9 mouse cellular contexts compared by ENCODE assay signal in genomic region chr9:56871191-56871590, GRCm38 (mm10). TPM values are rescaled to one million over a fixed set of nuclear protein-coding genes. Genes with fewer than 3 reads are reported as not detected.
DNase-seq lines count a peak whose midpoint lies in the region; ATAC-seq and TF ChIP-seq lines count a peak whose summit lies in the region.
"Had no signal": no experiment of that assay in that cellular context is flagged by ENCODE, and none has a peak within 500 bp of the region (broad histone marks: within the 10 kb centered on the region; RNA-seq: fewer than 3 reads in every experiment).

No protein-coding gene starts in this region.

- no peak for TF ChIP-seq POLR2A in kidney, adult 2 months (IDR thresholded peaks at IDR 0.05; ENCODE audit: low read depth, low read length)
- peak; percentile 31; the same call in 1 of the 2 replicates for TF ChIP-seq POLR2A in heart, adult 2 months (IDR thresholded peaks at IDR 0.05; ENCODE audit: insufficient read depth, low read depth, low read length)
- TF ChIP-seq POLR2A in myocyte (IDR thresholded peaks at IDR 0.05; ENCODE audit: insufficient read length, low read depth), result no peak

- H3K4me1 ChIP-seq in kidney, adult 2 months (ENCODE audit: control insufficient read depth, insufficient read depth, low read length), result peaks cover 20% of the 10 kb centered on the region
- peaks cover 11% of the 10 kb centered on the region for H3K4me1 ChIP-seq in heart, adult 2 months (ENCODE audit: control insufficient read depth, insufficient read depth, low read length)
- H3K4me1 ChIP-seq in forebrain, embryonic 15.5 days, result peaks cover 19% of the 10 kb centered on the region

- peak overlapping the region; percentile 76 for H3K4me2 ChIP-seq in myocyte (ENCODE audit: low read depth)
- H3K4me2 ChIP-seq in forebrain, embryonic 15.5 days (replicated peaks), result no peak overlapping the region

- H3K36me3 ChIP-seq in kidney, adult 2 months (ENCODE audit: control insufficient read depth, insufficient read depth, low read length), result no peaks in the 10 kb centered on the region
- no peaks in the 10 kb centered on the region for H3K36me3 ChIP-seq in heart, adult 2 months (ENCODE audit: control insufficient read depth, insufficient read depth, low read length)
- H3K36me3 ChIP-seq in myocyte (ENCODE audit: control insufficient read depth, insufficient read depth), result peaks cover 9% of the 10 kb centered on the region
- no peaks in the 10 kb centered on the region for H3K36me3 ChIP-seq in forebrain, embryonic 15.5 days

- no peaks in the 10 kb centered on the region for H3K27me3 ChIP-seq in kidney, adult 2 months (replicated peaks; ENCODE audit: control insufficient read depth, insufficient read depth, low read length)
- no peaks in the 10 kb centered on the region for H3K27me3 ChIP-seq in heart, adult 2 months (ENCODE audit: control insufficient read depth, insufficient read depth, low read length)
- H3K27me3 ChIP-seq in myocyte (ENCODE audit: control insufficient read depth, insufficient read depth, insufficient read length), result no peaks in the 10 kb centered on the region
- H3K27me3 ChIP-seq in forebrain, embryonic 15.5 days, result no peaks in the 10 kb centered on the region

- no peaks in the 10 kb centered on the region for H3K79me2 ChIP-seq in heart, adult 2 months (replicated peaks; ENCODE audit: control insufficient read depth, insufficient read depth, low read length)
- peaks cover 61% of the 10 kb centered on the region for H3K79me2 ChIP-seq in myocyte (ENCODE audit: control insufficient read depth, insufficient read depth)

- no peak overlapping the region for H3K4me3 ChIP-seq in kidney, adult 2 months (ENCODE audit: insufficient read depth, low read depth, low read length)
- H3K4me3 ChIP-seq in heart, adult 2 months, result no peak overlapping the region
- no peak overlapping the region for H3K4me3 ChIP-seq in myocyte
- H3K4me3 ChIP-seq in forebrain, embryonic 15.5 days, result no peak overlapping the region

- 57% methylated on average over 5 of the region's 5 CpGs for WGBS in kidney, adult 2 months
- WGBS in heart, adult 2 months, result 9% methylated on average over 5 of the region's 5 CpGs
- 57% methylated on average over 5 of the region's 5 CpGs for WGBS in forebrain, embryonic 15.5 days

- peak overlapping the region; percentile 25; the same call in 1 of the 2 replicates for H3K9ac ChIP-seq in heart, adult 2 months (ENCODE audit: low read depth, low read length)
- H3K9ac ChIP-seq in forebrain, embryonic 15.5 days (replicated peaks), result no peak overlapping the region

- H3K27ac ChIP-seq in kidney, adult 2 months (ENCODE audit: insufficient read depth, low read depth, low read length), result no peak overlapping the region
- H3K27ac ChIP-seq in heart, adult 2 months, result peak overlapping the region; percentile 70
- no peak overlapping the region for H3K27ac ChIP-seq in forebrain, embryonic 15.5 days (replicated peaks)

- no peak for ATAC-seq in forebrain, embryonic 15.5 days (replicated peaks)

- no peak for TF ChIP-seq EP300 in heart, adult 2 months (IDR thresholded peaks at IDR 0.05; ENCODE audit: insufficient read depth, low read depth, low read length)

- no peak overlapping the region for H3ac ChIP-seq in myocyte (ENCODE audit: control insufficient read depth, insufficient read length)

- H3K9me3 ChIP-seq in forebrain, embryonic 15.5 days, result no peaks in the 10 kb centered on the region

- no peak for TF ChIP-seq CTCF in kidney, adult 2 months (conservative IDR thresholded peaks at IDR 0.05; ENCODE audit: insufficient read depth, insufficient read length, low read depth, low read length)
- TF ChIP-seq CTCF in heart, adult 2 months (IDR thresholded peaks at IDR 0.05), result no peak

- DNase-seq in kidney, adult 2 months, result peak; percentile 50
- DNase-seq in kidney, adult 18-20 months, result no peak
- peak; percentile 61 to 75 for DNase-seq in heart, adult 2 months
- DNase-seq in kidney, postnatal 14 days, result peak; percentile 55
- DNase-seq in embryo, embryonic 9.5 days (ENCODE audit: extremely low spot score), result no peak
- no peak for DNase-seq in embryo, embryonic 10 days (ENCODE audit: low spot score)
- DNase-seq: thymus, adult 2 months had no signal

- intact Hi-C loops in heart, adult 2 months (cut with DNase I), result no loop called here

TF ChIP-seq in myocyte, 11 proteins besides CTCF, POLR2A, EP300 and RAD21:
- TF ChIP-seq SRF (IDR thresholded peaks at IDR 0.05; ENCODE audit: control insufficient read depth, insufficient read length, low read depth) (no peak), TCF3 (IDR thresholded peaks at IDR 0.05; ENCODE audit: insufficient read length, low read depth) (no peak), POLR2AphosphoS2 (IDR thresholded peaks at IDR 0.05; ENCODE audit: insufficient read length, low read depth) (peak; percentile 10), TCF12 (IDR thresholded peaks at IDR 0.05; ENCODE audit: insufficient read depth, poor library complexity, severe bottlenecking) (no peak)

RNA-seq across cellular contexts. Expression of gene Cspg4, which starts 6.4 kb away (rescaled TPM):
- 14.5 and 20.5 TPM in 2 replicates for polyA plus RNA-seq in kidney, adult 2 months (2012; rRNA removed)
- 10 to 100 TPM; 12.7 to 13.7 TPM for total RNA-seq in heart, adult 2 months (2021)
- 15.7 and 17.1 TPM in 2 replicates for polyA plus RNA-seq in heart, adult 2 months (2012; rRNA removed)
- 58.3 TPM for polyA plus RNA-seq in myocyte (2012; fragmentation: generic; extraction: Trizol)
- polyA plus RNA-seq in forebrain, embryonic 15.5 days (2015; fragmentation: Nextera tagmentation; extraction: Ambion mirVana), result 5.1 and 6.0 TPM in 2 replicates

RNA-seq across cellular contexts. Expression of gene Odf3l1, which starts 6.7 kb away (rescaled TPM):
- polyA plus RNA-seq in kidney, adult 2 months (2012; rRNA removed), result 1.8 and 2.0 TPM in 2 replicates
- total RNA-seq in heart, adult 2 months (2021), result not detected
- 1.5 and 1.6 TPM in 2 replicates for polyA plus RNA-seq in heart, adult 2 months (2012; rRNA removed)
- polyA plus RNA-seq in myocyte (2012; fragmentation: generic; extraction: Trizol), result 0.85 TPM
- not detected in 2 replicates for polyA plus RNA-seq in forebrain, embryonic 15.5 days (2015; fragmentation: Nextera tagmentation; extraction: Ambion mirVana)

RNA-seq across cellular contexts. Expression of gene Snx33, which starts 57.0 kb away (rescaled TPM):
- polyA plus RNA-seq in kidney, adult 2 months (2012; rRNA removed), result 11.8 and 12.0 TPM in 2 replicates
- total RNA-seq in heart, adult 2 months (2021), result 10 to 100 TPM in 1 of 2 experiments, 1 to 10 TPM in 1; 6.7 to 10.0 TPM
- 7.8 and 8.8 TPM in 2 replicates for polyA plus RNA-seq in heart, adult 2 months (2012; rRNA removed)
- polyA plus RNA-seq in myocyte (2012; fragmentation: generic; extraction: Trizol), result 9.4 TPM
- 2.5 and 3.2 TPM in 2 replicates for polyA plus RNA-seq in forebrain, embryonic 15.5 days (2015; fragmentation: Nextera tagmentation; extraction: Ambion mirVana)

Comparison
In these comparisons a context has a peak if more than half of its experiments do, and no peak if none do; other contexts are left out.
1. DNase-seq: peak in kidney, adult 2 months (single experiment), heart, adult 2 months (2 of 2) and kidney, postnatal 14 days (single experiment); none in kidney, adult 18-20 months (single experiment), embryo, embryonic 9.5 days (single experiment) and embryo, embryonic 10 days (single experiment).